Mouse (Mus musculus) kidney, adult 18-20 months (tissue): Measurements from ENCODE around the gene Cst6.

Experiments
- DNase-seq: peaks from one replicate; pipeline ENCODE4 v3.0.0; 2021

Cst6 gene

DNA sequence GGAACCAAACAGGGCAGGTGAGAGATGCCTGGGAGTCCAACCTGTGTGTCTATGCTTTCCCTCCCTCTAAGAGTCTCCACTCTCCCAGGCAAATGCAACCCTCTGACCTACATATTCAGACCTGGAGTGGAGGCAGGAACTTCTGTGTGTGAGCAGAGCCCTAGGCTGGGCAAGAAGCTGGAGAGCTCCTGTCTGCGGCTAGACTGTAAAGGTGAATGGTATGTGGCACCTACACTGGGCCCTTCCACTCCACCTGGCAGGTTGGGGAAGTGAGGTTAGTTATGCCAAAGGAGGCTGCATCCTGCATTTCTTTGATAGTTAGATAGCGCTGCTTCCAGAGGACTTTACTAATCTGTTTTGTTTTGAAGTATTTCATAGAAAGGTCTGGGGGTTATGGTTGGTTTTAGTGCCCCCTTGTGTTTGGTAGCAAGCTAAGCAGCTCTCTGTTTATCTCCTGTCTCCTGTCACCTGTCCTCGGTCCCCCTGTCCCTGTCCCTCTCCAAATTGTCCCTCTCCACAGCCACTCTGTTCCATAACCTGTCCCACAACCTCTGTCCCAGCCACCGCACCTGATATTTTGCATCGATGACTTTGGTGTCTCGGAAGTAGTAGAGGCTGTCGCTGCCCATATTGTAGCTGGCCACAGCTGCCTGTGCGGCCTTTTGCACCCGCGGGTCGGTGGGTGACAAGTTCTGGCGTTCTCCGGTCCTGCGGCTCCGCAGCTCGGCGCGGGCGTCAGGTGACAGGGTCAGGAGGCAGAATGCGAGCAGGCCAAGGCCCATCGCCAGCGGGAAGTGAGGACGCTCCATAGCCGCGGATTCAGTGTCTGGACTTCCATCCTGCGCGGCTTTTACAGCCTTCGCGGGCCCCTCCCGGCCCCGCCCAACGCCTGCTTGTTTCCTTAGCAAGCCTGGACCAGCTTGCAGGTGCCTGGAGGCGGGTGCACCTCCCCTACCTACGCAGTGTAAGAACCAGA is 560 bp downstream of the Cst6 start:
- DNase-seq: peak; percentile 52

- no peak for DNase-seq
Measured at GRCm38 (mm10) chr19:5348064-5348463, 1.3 kb downstream of the Cst6 start.

GRCm38 (mm10) chr19:5345297-5346131 is 3.9 kb downstream of the Cst6 start:
- DNase-seq: no peak

DNA sequence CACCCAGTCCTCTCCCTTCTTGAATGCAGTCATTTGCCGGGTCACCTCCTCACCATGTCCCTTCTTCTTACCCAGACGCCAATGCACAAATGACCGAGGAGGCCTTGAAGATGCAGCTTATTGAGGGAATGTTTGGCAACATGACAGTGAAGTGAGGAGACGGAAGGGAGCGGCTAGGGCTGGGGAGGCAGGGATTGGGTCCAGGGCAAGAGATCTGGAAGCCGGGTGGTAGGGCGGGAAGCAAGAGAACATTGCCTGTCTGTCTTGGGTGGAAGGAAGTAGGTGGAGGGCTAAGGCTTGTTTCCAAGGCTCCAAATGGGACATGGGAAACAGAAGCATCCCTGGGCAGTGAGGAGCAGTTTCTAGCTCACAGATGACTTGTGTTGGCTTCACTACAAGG is 8.0 kb downstream of the Cst6 start:
- no peak for DNase-seq

DNA sequence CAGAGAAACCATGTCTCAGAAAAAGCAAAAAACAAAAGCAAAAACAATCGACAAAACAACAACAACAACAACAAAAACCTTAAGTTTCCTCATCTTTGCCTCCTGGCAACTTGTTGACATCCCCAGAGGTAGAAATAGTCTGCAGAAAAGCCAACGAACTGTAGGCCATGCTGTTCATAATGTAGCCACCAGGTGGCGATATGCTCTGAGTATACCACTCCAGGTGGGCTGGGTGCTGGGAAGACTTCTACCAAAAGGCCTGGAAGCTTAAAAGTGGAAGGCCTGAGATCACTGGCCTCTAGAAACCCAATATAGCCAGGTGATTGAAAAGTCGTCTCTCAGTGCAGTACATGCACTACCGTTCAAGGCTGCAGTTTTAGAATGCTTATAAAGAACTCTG is 11.4 kb downstream of the Cst6 start:
- peak; percentile 84 for DNase-seq

DNA sequence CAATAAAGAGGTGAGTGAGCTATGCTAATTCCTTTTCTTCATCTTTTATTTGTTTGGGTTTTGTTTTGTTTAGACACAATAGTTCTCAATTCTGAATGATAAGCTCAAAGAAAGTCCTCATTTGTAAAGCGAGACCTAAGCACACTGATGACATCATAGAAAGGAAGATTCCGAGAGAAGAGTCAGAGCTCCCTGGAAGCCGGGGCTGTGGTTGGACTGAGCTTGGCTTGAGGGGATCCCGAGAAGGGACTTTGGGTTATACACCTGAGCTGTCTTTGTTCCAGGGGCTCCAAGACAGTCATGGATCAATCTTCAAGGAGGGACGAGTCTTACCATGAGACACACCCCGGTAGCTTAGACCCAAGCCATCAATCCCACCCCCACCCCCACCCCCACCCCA is 13.9 kb downstream of the Cst6 start, which contains the start of gene Catsper1:
TSS of gene Catsper1 (plus strand) at position 301 of the 400 bp plus-strand sequence.
- no peak for DNase-seq

GRCm38 (mm10) chr19:5334741-5335140 is 14.6 kb downstream of the Cst6 start:
- DNase-seq: no peak

- DNase-seq: no peak
Measured at GRCm38 (mm10) chr19:5327970-5328369, 21.4 kb downstream of the Cst6 start.

DNA sequence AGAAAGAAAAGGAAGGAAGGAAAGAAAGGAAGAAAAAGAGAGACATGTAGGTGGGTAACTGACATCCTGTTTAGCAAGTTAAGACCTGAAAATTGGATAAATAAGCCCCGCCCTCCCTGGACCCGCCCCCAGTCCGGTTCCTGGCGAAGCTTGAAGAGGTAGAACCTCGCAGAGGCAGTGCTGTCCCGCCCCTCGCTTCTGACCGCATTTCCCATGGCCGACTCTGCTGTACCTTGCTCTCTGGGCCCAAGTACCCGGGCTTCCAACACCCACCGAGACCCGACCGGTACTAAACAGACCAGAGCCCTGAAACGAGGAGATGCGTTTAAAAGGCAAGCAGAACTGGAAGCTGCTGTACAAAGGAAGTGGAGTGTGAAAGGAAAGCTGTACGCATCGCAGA is 25.6 kb downstream of the Cst6 start:
- DNase-seq: peak; percentile 62

- DNase-seq: no peak
Measured at GRCm38 (mm10) chr19:5313189-5313588, 36.2 kb downstream of the Cst6 start.

DNA sequence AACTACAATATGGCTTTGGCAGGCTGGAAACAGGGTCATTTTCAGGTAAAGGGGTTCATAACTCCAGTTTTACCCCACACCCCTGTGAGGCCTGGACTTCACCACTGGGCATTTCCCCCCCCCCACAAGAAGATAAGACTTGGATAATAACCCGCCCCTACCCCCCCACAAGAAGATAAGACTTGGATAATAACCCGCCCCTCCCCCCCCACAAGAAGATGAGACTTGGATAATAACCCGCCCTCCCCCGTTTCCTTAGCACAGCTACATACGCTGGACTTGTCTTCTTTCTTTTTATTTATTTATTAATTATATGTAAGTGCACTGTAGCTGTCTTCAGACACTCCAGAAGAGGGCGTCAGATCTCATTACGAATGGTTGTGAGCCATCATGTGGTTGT is 40.3 kb downstream of the Cst6 start:
- DNase-seq: no peak

DNA sequence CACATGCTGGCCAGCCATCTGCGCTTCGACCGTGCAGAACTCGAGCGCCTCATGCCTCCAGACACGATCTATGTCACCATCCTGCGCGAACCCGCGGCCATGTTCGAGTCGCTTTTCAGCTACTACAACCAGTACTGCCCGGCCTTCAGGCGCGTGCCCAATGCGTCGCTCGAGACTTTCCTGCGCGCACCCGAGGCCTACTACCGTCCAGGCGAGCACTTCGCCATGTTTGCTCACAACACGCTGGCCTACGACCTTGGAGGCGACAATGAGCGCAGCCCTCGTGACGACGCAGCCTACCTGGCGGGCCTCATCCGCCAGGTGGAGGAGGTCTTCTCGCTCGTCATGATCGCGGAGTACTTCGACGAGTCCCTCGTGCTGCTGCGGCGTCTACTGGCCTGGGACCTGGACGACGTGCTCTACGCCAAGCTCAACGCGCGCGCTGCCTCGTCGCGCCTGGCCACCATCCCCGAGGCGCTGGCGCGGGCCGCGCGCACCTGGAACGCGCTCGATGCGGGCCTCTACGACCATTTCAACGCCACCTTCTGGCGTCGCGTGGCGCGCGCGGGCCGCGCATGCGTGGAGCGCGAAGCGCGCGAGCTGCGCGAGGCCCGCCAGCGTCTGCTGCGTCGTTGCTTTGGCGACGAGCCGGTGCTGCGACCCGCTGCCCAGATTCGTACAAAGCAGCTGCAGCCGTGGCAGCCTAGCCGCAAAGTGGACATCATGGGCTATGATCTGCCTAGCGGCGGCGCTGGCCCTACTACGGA is 42.2 kb downstream of the Cst6 start:
- no peak for DNase-seq

DNA sequence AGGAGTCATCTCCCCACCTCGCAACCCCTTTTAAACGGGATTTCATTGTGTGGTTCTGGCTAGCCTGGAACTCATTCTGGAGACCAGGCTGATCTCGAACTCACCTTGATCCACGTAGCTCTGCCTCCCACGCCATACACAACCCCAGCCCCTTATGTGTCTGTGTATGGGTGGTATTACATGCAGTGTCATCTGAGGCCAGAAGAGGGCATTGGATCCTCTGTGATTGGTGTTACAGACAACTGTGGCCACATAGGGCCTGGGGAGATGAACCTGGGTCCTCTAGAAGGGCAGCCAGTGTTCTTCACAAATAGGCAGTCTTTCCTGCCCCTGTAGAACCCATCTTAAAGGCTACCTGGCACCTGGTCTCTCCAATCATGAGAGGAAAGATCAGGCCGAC is 43.1 kb downstream of the Cst6 start:
- no peak for DNase-seq

- peak; percentile 49 for DNase-seq
Measured at GRCm38 (mm10) chr19:5302455-5302854, 46.9 kb downstream of the Cst6 start.

- DNase-seq: no peak
Measured at GRCm38 (mm10) chr19:5300588-5300987, 48.8 kb downstream of the Cst6 start.

GRCm38 (mm10) chr19:5297903-5298800 is 51.2 kb downstream of the Cst6 start, which contains the start of gene Gal3st3:
Gal3st3 (plus strand) TSS chr19:5298331.
- DNase-seq: no peak

DNA sequence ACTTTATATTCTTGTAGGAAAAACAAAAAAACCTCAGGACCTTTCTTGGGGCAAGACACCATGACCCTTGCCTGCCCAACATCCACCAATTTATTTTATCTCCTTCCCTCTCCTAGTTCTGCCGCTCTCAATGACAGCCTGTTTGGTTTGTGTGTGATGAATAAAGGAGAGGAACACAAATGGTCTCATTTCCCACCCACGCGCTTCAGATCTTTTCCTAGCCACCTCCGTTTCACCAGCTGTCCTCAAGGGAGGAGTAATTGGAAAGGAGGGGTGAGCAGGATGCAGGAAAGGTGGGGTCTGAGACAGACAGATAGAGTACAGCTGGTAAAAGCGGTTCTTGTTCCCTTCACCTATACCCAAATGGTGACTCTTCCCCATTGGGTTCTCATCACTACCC is 52.7 kb downstream of the Cst6 start:
- no peak for DNase-seq

DNA sequence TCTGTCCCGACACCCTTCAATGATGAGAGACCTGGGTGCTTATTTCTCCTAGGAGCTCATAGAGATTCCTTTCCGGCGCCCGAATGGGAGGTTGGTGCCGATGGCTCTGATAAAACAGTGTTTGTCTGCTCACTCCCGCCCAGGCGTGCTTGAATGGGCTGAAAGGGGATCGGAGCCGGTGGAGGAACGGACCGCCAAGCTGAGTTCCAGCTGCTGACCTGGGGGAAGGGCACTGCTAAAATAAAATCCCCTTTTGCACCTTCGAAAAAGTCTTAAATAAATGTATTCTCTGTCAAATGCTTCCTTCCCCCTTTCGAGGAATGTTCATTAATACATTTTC is 53.7 kb downstream of the Cst6 start:
- DNase-seq: no peak

DNA sequence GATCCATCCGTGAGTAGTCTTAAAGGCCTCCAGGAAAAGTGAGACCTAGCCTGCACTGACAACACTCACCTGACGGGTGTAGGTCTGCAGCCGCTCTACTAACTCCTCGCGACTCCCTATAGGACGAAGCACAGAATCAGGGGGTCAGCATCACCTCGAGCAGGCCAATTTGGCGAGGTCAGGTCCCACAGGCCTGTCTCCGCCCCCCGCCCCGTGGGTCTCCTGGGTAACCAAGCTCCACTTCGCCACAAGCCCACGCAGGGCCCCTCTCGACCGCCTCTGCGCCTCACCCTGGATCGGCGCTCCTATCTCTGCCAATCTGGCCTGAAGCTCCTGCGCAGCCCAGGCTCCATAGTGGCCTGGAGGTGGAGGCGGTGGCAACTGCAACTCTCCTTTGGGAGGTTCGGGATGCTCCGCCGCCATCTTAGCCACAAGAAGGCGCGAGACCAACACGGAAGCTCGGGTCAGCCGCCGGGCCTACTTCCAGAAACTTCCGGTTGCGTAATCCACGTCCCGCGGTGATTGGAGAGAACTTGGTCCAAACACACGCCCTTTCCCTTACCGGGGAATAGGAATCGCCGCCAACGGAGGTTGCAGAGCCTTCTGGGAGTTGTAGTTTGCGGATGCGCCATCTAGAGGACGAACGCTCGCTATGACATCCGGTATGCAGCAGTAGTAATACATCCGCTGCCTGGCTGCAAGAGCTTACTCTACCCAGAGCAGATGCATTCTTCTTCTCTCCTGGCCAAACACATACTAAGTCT is 54.2 kb downstream of the Cst6 start, which contains the start of gene Sf3b2:
TSS of gene Sf3b2 (minus strand) at position 484 of the 764 bp plus-strand sequence.
- peak; percentile 98 for DNase-seq
